Mouse (Mus musculus) liver, embryonic 11.5 days (tissue): ENCODE measurements around the gene Fmo1. TPM values are rescaled to one million over a fixed set of nuclear protein-coding genes. Genes with fewer than 3 reads are reported as not detected.

ENCODE experiments used
- ATAC-seq: fragments of 200-750 bp; cut with Nextera tagmentation; replicated peaks from 2 replicates; pipeline ENCODE4 v1.8.0; 2017; ENCODE audit warnings: moderate number of reproducible peaks, mild to moderate bottlenecking, moderate TSS enrichment, moderate library complexity; ENCODE audit not compliant: low FRiP score
- DNase-seq: peaks from one replicate; pipeline ENCODE4 v3.0.0-alpha.2; 2017; ENCODE audit warnings: low spot score
- H3K27ac ChIP-seq: fragments of 300-500 bp; sonication (generic); 2 replicates; pipeline ENCODE4 v1.5.1; 2014; ENCODE audit warnings: mild to moderate bottlenecking, low read depth, low read length, control low read depth
- H3K27me3 ChIP-seq: fragments of 300-500 bp; sonication (generic); replicated peaks from 2 replicates; pipeline ENCODE4 v1.6.1; 2014; ENCODE audit warnings: low read length, mixed read lengths; ENCODE audit not compliant: control insufficient read depth, insufficient read depth
- H3K36me3 ChIP-seq: fragments of 300-500 bp; sonication (generic); 2 replicates; pipeline ENCODE4 v1.6.1; 2014; ENCODE audit warnings: mild to moderate bottlenecking, low read length, moderate library complexity, mixed read lengths; ENCODE audit not compliant: control insufficient read depth, insufficient read depth
- H3K4me1 ChIP-seq: fragments of 300-500 bp; sonication (generic); replicated peaks from 2 replicates; pipeline ENCODE4 v1.6.1; 2014; ENCODE audit warnings: low read length, mixed read lengths; ENCODE audit not compliant: control insufficient read depth, insufficient read depth
- H3K4me2 ChIP-seq: fragments of 300-500 bp; sonication (generic); 2 replicates; pipeline ENCODE4 v1.6.1; 2014; ENCODE audit warnings: mild to moderate bottlenecking, control low read depth, moderate library complexity
- H3K4me3 ChIP-seq: fragments of 300-500 bp; sonication (generic); 2 replicates; pipeline ENCODE4 v1.5.1; 2014; ENCODE audit warnings: low read depth, low read length, control low read depth
- H3K9ac ChIP-seq: fragments of 300-500 bp; sonication (generic); 2 replicates; pipeline ENCODE4 v1.6.1; 2014; ENCODE audit warnings: low read depth, low read length, control low read depth
- H3K9me3 ChIP-seq: fragments of 300-500 bp; sonication (generic); 2 replicates; pipeline ENCODE4 v1.6.1; 2016; ENCODE audit warnings: low read length, inconsistent platforms, mixed read lengths; ENCODE audit not compliant: control insufficient read depth
- WGBS: fragments of 180-500 bp; shearing (Covaris S2); extraction: QIAGEN DNeasy Blood & Tissue Kit; methylation state at CpG from one replicate; pipeline ENCODE4 v1.1.7; 2014; 5-methylcytosine and 5-hydroxymethylcytosine counted together
- polyA plus RNA-seq: library from polyadenylated mRNA; unstranded; fragments of >200 nt; fragmentation: Nextera tagmentation; extraction: Ambion mirVana; gene quantifications from 2 replicates; pipeline ENCODE4 v1.2.1, GENCODE M21; 2014

The Fmo1 gene
- 3.1 and 4.7 TPM in 2 replicates for polyA plus RNA-seq

DNA sequence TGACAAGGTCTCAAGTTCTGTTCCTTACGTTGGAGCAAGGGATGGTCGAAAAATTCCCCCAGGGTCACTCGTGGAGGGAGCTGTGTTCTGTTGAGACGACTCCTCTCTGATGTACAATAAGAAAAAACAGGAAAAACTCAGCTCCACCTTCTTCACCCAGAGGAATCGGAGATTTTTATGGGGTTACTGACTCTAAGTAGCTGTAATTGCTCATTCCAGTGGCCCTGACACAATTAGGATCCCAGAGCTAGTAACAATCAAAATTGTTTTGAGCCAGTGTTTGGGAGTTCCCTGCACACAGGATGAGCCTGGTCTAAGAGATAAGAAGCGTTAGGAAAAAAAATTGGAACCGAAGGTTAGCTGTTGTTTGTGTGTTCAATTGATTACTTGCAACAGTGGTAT, at the start of gene Fmo1:
Gene Fmo1 (minus strand): TSS at position 331 of the 402 bp plus-strand sequence.
- ATAC-seq (peak; percentile 76), DNase-seq (no peak)
- WGBS: 29% methylated on average over 7 of the region's 7 CpGs
- Histone ChIP-seq H3K4me2 (peak within 1 kb of the TSS; percentile 5; the same call in 1 of the 2 replicates), H3K4me3 (no peak within 1 kb of the TSS), H3K9me3 (no peaks in the 10 kb centered on the region; the same call in 1 of the 2 replicates), H3K27ac (0 out of 2 replicates have a peak within 1 kb of the TSS, but pooled peaks have one; percentile 16), H3K36me3 (no peaks in the 10 kb centered on the region), H3K4me1 (peaks cover 6% of the 10 kb centered on the region; the same call in 1 of the 2 replicates), H3K9ac (no peak within 1 kb of the TSS), H3K27me3 (no peaks in the 10 kb centered on the region)

DNA sequence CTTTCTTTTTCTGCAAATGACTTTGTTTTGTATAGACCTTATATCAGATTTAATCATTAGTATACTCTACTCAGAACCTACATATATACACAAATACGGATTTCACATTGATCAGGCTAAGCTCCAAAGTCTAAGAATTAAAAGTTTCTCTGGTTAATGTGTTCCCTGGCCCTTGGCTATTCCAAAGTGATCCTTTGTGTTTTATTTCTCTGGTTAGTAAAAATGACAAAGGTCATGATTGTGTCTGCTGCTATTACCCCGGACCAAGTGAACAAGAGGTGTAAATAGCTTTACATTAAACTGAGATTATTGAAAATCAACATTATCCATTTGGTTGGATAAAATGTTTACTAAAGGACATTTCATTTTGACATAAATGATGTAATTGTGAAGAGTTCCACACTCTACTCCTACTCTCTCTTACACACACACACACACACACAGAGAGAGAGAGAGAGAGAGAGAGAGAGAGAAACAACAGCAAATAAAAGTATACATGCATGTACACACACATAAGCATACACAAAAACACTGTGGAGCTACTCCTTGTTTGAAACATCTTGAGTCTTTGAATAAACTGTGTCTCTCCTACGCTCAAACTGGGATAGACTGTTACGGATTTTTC, 48.6 kb upstream of the Fmo1 start:
- no peaks in the 10 kb centered on the region for H3K36me3 ChIP-seq
- no peak overlapping the region for H3K4me2 ChIP-seq
- no peak for DNase-seq
- H3K27ac ChIP-seq: no peak overlapping the region
- no peak for ATAC-seq
- H3K9ac ChIP-seq: no peak overlapping the region
- no peaks in the 10 kb centered on the region for H3K27me3 ChIP-seq
- no peaks in the 10 kb centered on the region for H3K4me1 ChIP-seq
- no peaks in the 10 kb centered on the region for H3K9me3 ChIP-seq
- 80% methylated on average over 4 of the region's 4 CpGs for WGBS
- H3K4me3 ChIP-seq: no peak overlapping the region

DNA sequence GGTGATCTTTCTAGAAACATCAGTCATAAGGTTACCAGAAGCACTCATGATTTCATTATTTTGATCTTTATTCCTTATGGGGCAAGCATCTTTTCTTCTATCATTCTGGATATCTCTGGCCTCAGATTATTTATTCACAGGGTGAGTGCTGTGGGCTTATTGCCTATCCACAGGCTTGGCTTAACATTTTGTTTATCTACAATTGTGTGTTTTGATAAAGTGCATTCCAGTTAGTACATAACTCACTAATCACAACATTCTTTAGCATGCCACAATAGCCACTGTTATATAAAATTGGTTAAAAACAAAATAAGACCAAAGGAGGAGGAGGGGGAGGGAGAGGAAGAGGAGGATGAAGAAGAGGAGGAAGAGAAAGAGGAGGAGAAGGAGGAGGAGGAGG, 45.7 kb upstream of the Fmo1 start:
- Histone ChIP-seq H3K4me3 (no peak overlapping the region), H3K9me3 (no peaks in the 10 kb centered on the region), H3K27me3 (no peaks in the 10 kb centered on the region), H3K27ac (no peak overlapping the region), H3K9ac (no peak overlapping the region), H3K36me3 (no peaks in the 10 kb centered on the region), H3K4me2 (no peak overlapping the region), H3K4me1 (no peaks in the 10 kb centered on the region)
- ATAC-seq (no peak), DNase-seq (no peak)

DNA sequence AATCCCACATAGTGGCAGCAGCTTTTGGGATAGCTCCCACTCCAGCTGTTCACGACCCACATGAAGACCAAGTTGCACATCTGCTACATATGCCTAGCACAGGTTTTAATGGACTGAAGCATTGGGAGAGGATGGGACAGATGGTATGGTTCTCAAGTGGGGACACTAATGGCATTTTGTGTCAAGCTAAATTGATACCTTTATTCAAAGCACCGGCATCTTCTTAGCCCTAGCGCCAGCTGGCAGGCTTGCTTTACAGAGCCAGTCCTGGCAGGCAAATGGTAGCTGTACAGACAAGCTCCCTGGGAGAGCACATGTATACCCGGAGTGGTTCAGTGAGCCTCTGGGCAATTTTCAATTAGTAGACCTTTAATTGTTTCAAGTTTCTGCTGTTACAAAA, 35.5 kb upstream of the Fmo1 start:
- H3K36me3 ChIP-seq: no peaks in the 10 kb centered on the region
- H3K4me3 ChIP-seq: no peak overlapping the region
- H3K4me1 ChIP-seq: no peaks in the 10 kb centered on the region
- 80% methylated on average over 4 of the region's 4 CpGs for WGBS
- ATAC-seq (no peak), DNase-seq (no peak)
- H3K9me3 ChIP-seq: no peaks in the 10 kb centered on the region
- no peak overlapping the region for H3K27ac ChIP-seq
- no peaks in the 10 kb centered on the region for H3K27me3 ChIP-seq
- no peak overlapping the region for H3K9ac ChIP-seq
- H3K4me2 ChIP-seq: no peak overlapping the region

DNA sequence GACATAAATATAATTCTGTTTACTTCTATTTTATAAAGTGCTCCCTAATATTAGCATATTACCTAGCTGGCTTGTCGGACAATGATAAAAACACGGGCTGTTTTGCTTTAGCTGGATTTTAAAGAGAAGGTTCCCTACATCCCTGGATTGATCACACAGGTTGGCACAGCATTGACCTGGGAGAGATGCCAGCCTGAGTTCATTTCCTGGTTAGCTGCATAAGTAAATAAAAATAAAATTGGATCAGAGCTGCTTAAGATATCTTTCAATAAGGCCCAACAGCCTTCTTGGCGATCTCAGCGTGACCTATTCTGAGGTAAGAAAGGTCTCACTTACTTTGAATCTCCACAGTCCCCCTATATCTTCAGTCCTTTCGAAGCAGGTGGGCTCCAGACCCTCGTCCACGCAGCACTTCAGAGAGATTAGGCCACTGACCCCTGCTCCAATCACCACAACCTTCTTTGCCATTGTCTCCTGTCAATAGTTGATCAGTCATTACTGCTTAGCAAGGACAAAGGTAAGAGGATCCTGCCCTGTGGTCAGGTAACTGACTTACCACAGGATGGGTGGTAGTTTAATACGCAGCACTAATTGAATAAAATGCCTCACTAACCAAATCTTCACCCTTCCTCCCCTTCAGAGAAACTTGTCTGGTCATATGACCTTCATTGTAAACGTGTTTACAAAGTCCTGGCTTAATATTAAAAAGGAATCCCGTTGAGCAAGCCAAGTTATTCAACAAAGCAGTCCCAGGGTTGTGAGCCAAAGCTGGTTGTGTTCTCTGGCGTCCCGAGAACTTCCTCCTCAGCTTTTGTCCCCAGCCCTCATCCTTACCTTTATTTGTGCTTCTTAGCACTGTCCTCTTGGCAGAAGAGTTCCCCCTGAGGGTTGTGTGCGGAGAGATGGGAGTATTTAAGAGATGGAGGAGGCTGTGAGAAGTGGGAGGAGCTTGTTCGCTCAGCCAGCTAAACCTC, 31.7 kb upstream of the Fmo1 start, which contains the start of gene Fmo2:
Gene Fmo2 (minus strand): TSS at position 889 of the 974 bp plus-strand sequence.
- Histone ChIP-seq H3K27ac (no peak within 1 kb of the TSS), H3K4me3 (no peak within 1 kb of the TSS), H3K27me3 (no peaks in the 10 kb centered on the region), H3K9me3 (no peaks in the 10 kb centered on the region), H3K9ac (no peak within 1 kb of the TSS), H3K4me1 (no peaks in the 10 kb centered on the region), H3K4me2 (no peak within 1 kb of the TSS), H3K36me3 (no peaks in the 10 kb centered on the region)
- 69% methylated on average over 14 of the region's 14 CpGs for WGBS
- ATAC-seq (no peak), DNase-seq (no peak)

DNA sequence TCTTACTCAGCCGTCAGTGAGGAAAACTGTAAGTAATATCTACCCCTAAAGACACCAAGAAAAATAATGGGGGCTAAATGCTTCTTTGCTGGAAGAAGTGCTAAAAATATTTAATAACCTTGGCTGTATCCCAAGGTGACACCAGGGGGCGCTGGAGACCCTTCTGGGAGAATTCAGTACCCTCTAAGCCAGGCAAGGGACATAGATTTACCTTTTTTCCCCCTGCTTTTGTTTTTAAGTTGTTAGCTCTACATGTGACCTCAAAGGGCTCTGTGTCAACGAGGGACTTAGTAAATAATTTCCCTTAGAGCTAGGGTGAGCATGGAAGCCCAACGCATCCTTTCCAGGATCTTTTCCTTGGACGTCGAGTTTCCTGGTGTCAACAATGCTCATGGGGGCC, 29.5 kb upstream of the Fmo1 start:
- Histone ChIP-seq H3K4me1 (no peaks in the 10 kb centered on the region), H3K9me3 (no peaks in the 10 kb centered on the region), H3K27me3 (no peaks in the 10 kb centered on the region), H3K9ac (no peak overlapping the region), H3K4me3 (no peak overlapping the region), H3K4me2 (no peak overlapping the region), H3K27ac (no peak overlapping the region), H3K36me3 (no peaks in the 10 kb centered on the region)
- ATAC-seq: 0 out of 2 replicates have a peak, but pooled peaks have one; percentile 39
- WGBS: 42% methylated on average over 6 of the region's 6 CpGs
- peak; percentile 45 for DNase-seq

DNA sequence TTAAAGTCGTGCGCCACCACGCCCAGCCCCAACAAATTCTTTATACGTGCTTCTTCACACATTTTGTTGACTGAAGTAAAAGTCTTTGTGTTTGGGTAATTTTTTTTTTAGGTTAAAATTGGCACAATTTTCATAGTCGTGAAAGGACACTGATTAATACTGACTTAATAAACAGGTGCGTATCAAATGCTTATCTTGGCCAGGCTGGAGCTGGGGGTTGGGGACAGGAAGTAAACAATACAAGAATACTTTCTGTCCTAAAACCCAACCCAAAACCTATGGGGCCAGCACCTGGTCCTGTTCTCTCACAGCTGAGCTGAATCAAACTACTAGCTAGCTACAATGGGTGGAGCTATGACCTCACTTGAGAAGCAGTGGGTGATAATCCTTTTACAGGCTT, 26.6 kb upstream of the Fmo1 start:
- ATAC-seq (no peak), DNase-seq (no peak)
- Histone ChIP-seq H3K9me3 (no peaks in the 10 kb centered on the region), H3K4me1 (no peaks in the 10 kb centered on the region), H3K4me3 (no peak overlapping the region), H3K27me3 (no peaks in the 10 kb centered on the region), H3K27ac (no peak overlapping the region), H3K36me3 (no peaks in the 10 kb centered on the region), H3K4me2 (no peak overlapping the region), H3K9ac (no peak overlapping the region)
- whole genome bisulfite sequencing: 88% methylated on average over 6 of the region's 6 CpGs

DNA sequence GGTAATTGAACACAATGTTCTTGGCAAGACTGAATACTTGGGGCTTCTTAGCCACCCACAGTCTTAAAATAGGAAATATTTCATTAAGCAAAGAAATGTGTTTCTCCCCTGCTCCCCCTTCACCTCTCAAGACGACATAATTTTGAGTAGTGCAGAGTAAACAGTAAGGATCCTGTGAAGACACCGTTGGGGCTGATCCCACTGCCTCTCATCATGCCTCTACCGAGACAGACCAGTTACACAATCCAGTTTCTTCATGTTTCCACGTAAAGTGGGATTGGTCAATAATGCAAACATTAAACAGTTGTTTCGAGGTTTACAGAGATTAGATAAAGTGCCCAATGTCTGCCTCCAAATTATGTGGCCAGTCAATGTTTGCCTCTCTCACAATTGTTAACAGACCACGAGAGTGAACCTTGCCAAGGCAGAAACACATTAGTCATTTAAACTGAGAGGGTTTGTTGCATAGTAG, 25.6 kb upstream of the Fmo1 start:
- WGBS: 48% methylated on average over 6 of the region's 6 CpGs
- H3K4me3 ChIP-seq: no peak overlapping the region
- DNase-seq (no peak), ATAC-seq (0 out of 2 replicates have a peak, but pooled peaks have one; percentile 34)
- no peak overlapping the region for H3K4me2 ChIP-seq
- H3K4me1 ChIP-seq: no peaks in the 10 kb centered on the region
- no peak overlapping the region for H3K27ac ChIP-seq
- H3K36me3 ChIP-seq: no peaks in the 10 kb centered on the region
- no peak overlapping the region for H3K9ac ChIP-seq
- H3K9me3 ChIP-seq: no peaks in the 10 kb centered on the region
- H3K27me3 ChIP-seq: no peaks in the 10 kb centered on the region
